Mouse (Mus musculus) stomach, embryonic 16.5 days (tissue): ENCODE measurements around the gene C1qa. TPM values are rescaled to one million over a fixed set of nuclear protein-coding genes. Genes with fewer than 3 reads are reported as not detected.
A peak's percentile ranks its signal among the peaks of the same experiment; 100 is the strongest.

Experiments
- ATAC-seq: fragments of 200-750 bp; cut with Nextera tagmentation; 2 replicates; pipeline ENCODE4 v1.8.0; 2017; ENCODE audit warnings: moderate number of reproducible peaks, moderate TSS enrichment; ENCODE audit not compliant: insufficient read depth, low FRiP score
- H3K27ac ChIP-seq: fragments of 300-500 bp; sonication (generic); 2 replicates; pipeline ENCODE4 v1.5.1; 2014; ENCODE audit warnings: low read length
- H3K27me3 ChIP-seq: fragments of 300-500 bp; sonication (generic); 2 replicates; pipeline ENCODE4 v1.6.1; 2014; ENCODE audit warnings: low read length, control low read depth, mixed read lengths; ENCODE audit not compliant: control insufficient read depth, insufficient read depth
- H3K36me3 ChIP-seq: fragments of 300-500 bp; sonication (generic); 2 replicates; pipeline ENCODE4 v1.6.1; 2014; ENCODE audit warnings: low read length; ENCODE audit not compliant: control insufficient read depth, insufficient read depth
- H3K4me1 ChIP-seq: fragments of 300-500 bp; sonication (generic); 2 replicates; pipeline ENCODE4 v1.6.1; 2014; ENCODE audit warnings: low read length, control low read depth, mixed read lengths; ENCODE audit not compliant: control insufficient read depth, insufficient read depth
- H3K4me2 ChIP-seq: fragments of 300-500 bp; sonication (generic); 2 replicates; pipeline ENCODE4 v1.6.1; 2014; ENCODE audit warnings: low read depth, low read length, mixed read lengths
- H3K4me3 ChIP-seq: fragments of 300-500 bp; sonication (generic); replicated peaks from 2 replicates; pipeline ENCODE4 v1.5.1; 2014; ENCODE audit warnings: mild to moderate bottlenecking, low read length
- H3K9ac ChIP-seq: fragments of 300-500 bp; sonication (generic); 2 replicates; pipeline ENCODE4 v1.6.1; 2014; ENCODE audit warnings: low read length
- H3K9me3 ChIP-seq: fragments of 300-500 bp; sonication (generic); replicated peaks from 2 replicates; pipeline ENCODE4 v1.6.1; 2016; ENCODE audit warnings: low read length, control low read depth; ENCODE audit not compliant: control insufficient read depth
- WGBS: fragments of 180-500 bp; shearing (Covaris S2); extraction: QIAGEN DNeasy Blood & Tissue Kit; methylation state at CpG from one replicate; pipeline ENCODE4 v1.1.7; 2014; 5-methylcytosine and 5-hydroxymethylcytosine counted together
- polyA plus RNA-seq: library from polyadenylated mRNA; unstranded; fragments of >200 nt; fragmentation: Nextera tagmentation; extraction: Ambion mirVana; gene quantifications from 2 replicates; pipeline ENCODE4 v1.2.1, GENCODE M21; 2015

C1qa gene
- polyA plus RNA-seq, 1 experiment from 2014 or later, result 76.6 TPM

DNA sequence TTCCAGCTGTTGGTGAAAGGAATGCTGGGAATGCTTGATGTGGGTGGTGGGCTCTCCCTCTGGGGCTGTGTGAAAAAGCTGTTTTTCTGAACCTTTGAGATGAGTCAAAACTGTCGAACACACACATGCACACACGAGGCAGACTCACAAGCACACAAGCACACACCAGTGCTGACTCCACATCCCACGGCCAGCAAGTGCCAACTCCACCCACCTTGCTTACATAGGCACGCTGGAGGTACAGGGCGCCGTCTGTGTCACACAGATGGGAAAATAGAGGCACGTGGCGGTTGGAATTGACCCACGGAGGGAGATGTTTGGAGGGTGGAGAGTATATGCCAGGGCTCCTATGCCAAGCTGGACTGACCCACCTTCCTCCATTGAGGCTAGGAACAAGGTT is 13.2 kb upstream of the C1qa start:
- H3K9me3 ChIP-seq, result no peaks in the 10 kb centered on the region
- H3K4me3 ChIP-seq, result no peak overlapping the region
- H3K27ac ChIP-seq, result no peak overlapping the region
- ATAC-seq, result no peak
- no peak overlapping the region for H3K4me2 ChIP-seq
- no peak overlapping the region for H3K9ac ChIP-seq
- H3K27me3 ChIP-seq, result peaks cover 14% of the 10 kb centered on the region; the same call in 1 of the 2 replicates
- H3K4me1 ChIP-seq, result no peaks in the 10 kb centered on the region
- H3K36me3 ChIP-seq, result no peaks in the 10 kb centered on the region
- WGBS, result 34% methylated on average over 9 of the region's 9 CpGs

GRCm38 (mm10) chr4:136911211-136911646 is 12.6 kb upstream of the C1qa start:
- no peaks in the 10 kb centered on the region for H3K4me1 ChIP-seq
- H3K36me3 ChIP-seq, result no peaks in the 10 kb centered on the region
- H3K4me3 ChIP-seq, result no peak overlapping the region
- ATAC-seq, result no peak
- H3K27ac ChIP-seq, result no peak overlapping the region
- H3K9ac ChIP-seq, result no peak overlapping the region
- no peak overlapping the region for H3K4me2 ChIP-seq
- H3K9me3 ChIP-seq, result no peaks in the 10 kb centered on the region
- peaks cover 20% of the 10 kb centered on the region for H3K27me3 ChIP-seq
- 9% methylated on average over 17 of the region's 17 CpGs for WGBS

DNA sequence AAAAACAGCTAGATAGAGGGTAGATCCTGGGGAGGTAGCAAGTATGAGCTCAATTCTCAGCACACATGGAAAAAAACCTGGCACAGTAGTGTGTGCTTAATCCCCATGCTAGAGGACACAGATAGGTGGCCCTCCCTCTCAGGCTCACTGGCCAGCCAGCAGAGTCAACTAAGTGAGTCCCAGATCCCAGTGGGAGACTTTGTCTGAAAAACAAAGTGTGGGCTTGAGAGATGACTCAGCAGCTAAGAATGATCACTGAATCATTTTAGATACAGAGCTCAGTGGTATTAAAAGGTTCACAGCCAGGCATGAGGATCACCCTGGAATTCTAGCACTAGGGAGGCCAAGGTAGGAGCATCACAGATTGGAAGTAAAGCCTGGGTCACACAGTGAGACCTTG is 9.2 kb upstream of the C1qa start:
- H3K4me1 ChIP-seq, result no peaks in the 10 kb centered on the region
- no peak overlapping the region for H3K4me3 ChIP-seq
- H3K9me3 ChIP-seq, result no peaks in the 10 kb centered on the region
- no peaks in the 10 kb centered on the region for H3K36me3 ChIP-seq
- H3K4me2 ChIP-seq, result no peak overlapping the region
- no peak for ATAC-seq
- H3K27ac ChIP-seq, result no peak overlapping the region
- peaks cover 38% of the 10 kb centered on the region for H3K27me3 ChIP-seq
- no peak overlapping the region for H3K9ac ChIP-seq

- 11% methylated on average over 7 of the region's 7 CpGs for WGBS
- no peak overlapping the region for H3K9ac ChIP-seq
- H3K27ac ChIP-seq, result no peak overlapping the region
- H3K4me2 ChIP-seq, result no peak overlapping the region
- H3K36me3 ChIP-seq, result no peaks in the 10 kb centered on the region
- no peak overlapping the region for H3K4me3 ChIP-seq
- no peaks in the 10 kb centered on the region for H3K4me1 ChIP-seq
- H3K9me3 ChIP-seq, result no peaks in the 10 kb centered on the region
- H3K27me3 ChIP-seq, result peaks cover 38% of the 10 kb centered on the region
- ATAC-seq, result no peak
Observed at GRCm38 (mm10) chr4:136907033-136907432, 8.4 kb upstream of the C1qa start.

GRCm38 (mm10) chr4:136904767-136905539 is 6.3 kb upstream of the C1qa start:
- no peak overlapping the region for H3K4me3 ChIP-seq
- no peak overlapping the region for H3K9ac ChIP-seq
- no peaks in the 10 kb centered on the region for H3K36me3 ChIP-seq
- H3K27me3 ChIP-seq, result peaks cover 25% of the 10 kb centered on the region
- H3K9me3 ChIP-seq, result no peaks in the 10 kb centered on the region
- no peaks in the 10 kb centered on the region for H3K4me1 ChIP-seq
- H3K4me2 ChIP-seq, result no peak overlapping the region
- ATAC-seq, result no peak
- no peak overlapping the region for H3K27ac ChIP-seq
- WGBS, result under 1% methylated on average over 23 of the region's 23 CpGs

DNA sequence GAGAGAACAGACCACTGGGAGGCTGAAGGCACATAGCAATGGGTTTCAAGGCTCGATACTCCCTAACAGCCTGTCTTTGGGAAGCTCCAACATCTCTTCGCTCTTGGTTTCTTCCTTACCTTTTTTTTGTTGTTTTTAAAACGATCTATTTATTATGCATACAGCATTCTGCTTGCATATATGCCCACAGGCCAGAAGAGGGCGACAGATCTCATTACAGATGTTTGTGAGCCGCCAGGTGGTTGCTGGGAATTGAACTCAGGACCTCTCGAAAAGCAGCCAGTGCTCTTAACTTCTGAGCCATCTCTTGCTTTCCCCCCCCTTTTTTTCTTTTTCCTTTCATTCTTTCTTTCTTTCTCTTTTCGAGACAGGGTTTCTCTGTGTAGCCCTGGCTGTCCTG is 551 bp upstream of the C1qa start:
- no peak overlapping the region for H3K9ac ChIP-seq
- ATAC-seq, result no peak
- 0 out of 2 replicates have a peak, but pooled peaks cover 3% of the 10 kb centered on the region for H3K4me1 ChIP-seq
- no peaks in the 10 kb centered on the region for H3K9me3 ChIP-seq
- H3K27me3 ChIP-seq, result peaks cover 5% of the 10 kb centered on the region; the same call in 1 of the 2 replicates
- WGBS, result 65% methylated on average over 7 of the region's 7 CpGs
- no peak overlapping the region for H3K27ac ChIP-seq
- H3K36me3 ChIP-seq, result no peaks in the 10 kb centered on the region
- H3K4me2 ChIP-seq, result no peak overlapping the region
- no peak overlapping the region for H3K4me3 ChIP-seq

- Histone ChIP-seq H3K4me2 (no peak overlapping the region), H3K4me1 (0 out of 2 replicates have a peak, but pooled peaks cover 3% of the 10 kb centered on the region), H3K36me3 (no peaks in the 10 kb centered on the region), H3K9me3 (no peaks in the 10 kb centered on the region), H3K9ac (no peak overlapping the region), H3K4me3 (no peak overlapping the region), H3K27ac (peak overlapping the region; percentile 23; the same call in 1 of the 2 replicates), H3K27me3 (peaks cover 3% of the 10 kb centered on the region; the same call in 1 of the 2 replicates)
- WGBS, result 21% methylated on average over 9 of the region's 9 CpGs
- ATAC-seq, result peak; percentile 61
Observed at GRCm38 (mm10) chr4:136898084-136898598, 462 bp downstream of the C1qa start.

- Histone ChIP-seq H3K27ac (no peak overlapping the region), H3K4me2 (no peak overlapping the region), H3K27me3 (peaks cover 3% of the 10 kb centered on the region; the same call in 1 of the 2 replicates), H3K4me3 (no peak overlapping the region), H3K4me1 (0 out of 2 replicates have a peak, but pooled peaks cover 3% of the 10 kb centered on the region), H3K9me3 (no peaks in the 10 kb centered on the region), H3K9ac (no peak overlapping the region), H3K36me3 (no peaks in the 10 kb centered on the region)
- no peak for ATAC-seq
- 35% methylated on average over 10 of the region's 10 CpGs for WGBS
Observed at GRCm38 (mm10) chr4:136896461-136896860, 2.1 kb downstream of the C1qa start.

DNA sequence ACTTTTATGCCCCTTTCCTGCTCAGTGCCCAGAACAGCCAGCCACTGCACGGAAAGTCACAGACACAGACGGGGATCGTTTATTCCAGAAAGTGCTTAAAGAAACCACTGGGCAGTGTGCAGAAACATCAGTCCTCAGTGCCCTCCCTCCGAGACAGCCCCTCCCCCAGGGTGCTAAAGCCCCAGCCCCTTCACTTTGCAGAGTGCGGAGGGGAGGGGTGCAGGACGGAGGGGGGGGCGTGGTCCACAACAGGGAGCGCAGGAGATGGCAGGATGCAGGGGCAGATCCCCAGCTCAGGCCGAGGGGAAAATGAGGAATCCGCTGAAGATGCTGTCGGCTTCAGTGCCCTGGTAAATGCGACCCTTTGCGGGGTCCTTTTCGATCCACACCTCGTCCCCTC is 2.7 kb downstream of the C1qa start:
- H3K4me2 ChIP-seq, result no peak overlapping the region
- ATAC-seq, result no peak
- no peaks in the 10 kb centered on the region for H3K36me3 ChIP-seq
- H3K9ac ChIP-seq, result no peak overlapping the region
- WGBS, result 6% methylated on average over 15 of the region's 15 CpGs
- H3K9me3 ChIP-seq, result no peaks in the 10 kb centered on the region
- no peak overlapping the region for H3K27ac ChIP-seq
- no peak overlapping the region for H3K4me3 ChIP-seq
- peaks cover 3% of the 10 kb centered on the region; the same call in 1 of the 2 replicates for H3K27me3 ChIP-seq
- 0 out of 2 replicates have a peak, but pooled peaks cover 3% of the 10 kb centered on the region for H3K4me1 ChIP-seq
